Mouse (Mus musculus) brain, adult 2 months (tissue): ENCODE data around the gene Mkrn1.
"Not testable (repeated sequence)": the region's sequence is repeated elsewhere in the genome, so short reads cannot be mapped to it uniquely, and the experiment has no call there.

Source experiments
- DNase-seq: peaks from one replicate; pipeline ENCODE4 v3.0.0; 2011; ENCODE audit warnings: low read depth, low spot score

Gene Mkrn1

DNA sequence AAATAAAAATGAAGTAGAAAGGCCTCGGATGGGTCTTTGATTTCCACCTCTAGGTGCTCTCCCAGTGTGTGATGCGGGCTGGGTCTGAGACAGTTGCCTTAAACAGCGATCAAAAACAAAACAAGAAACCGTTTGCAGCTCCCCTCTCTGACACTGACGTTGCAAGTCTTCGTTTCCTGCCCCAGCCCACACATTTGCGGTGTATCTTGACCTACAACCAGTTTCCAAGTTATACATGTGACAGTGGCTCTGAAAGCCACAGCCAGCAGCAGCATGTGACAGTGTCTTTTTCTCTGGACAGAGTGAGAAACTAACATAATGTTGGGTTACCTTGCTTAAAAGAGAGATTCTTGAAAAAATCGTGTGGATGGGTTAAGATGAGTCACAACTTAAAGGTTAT, 40.5 kb downstream of the Mkrn1 start:
- DNase-seq: no peak

DNA sequence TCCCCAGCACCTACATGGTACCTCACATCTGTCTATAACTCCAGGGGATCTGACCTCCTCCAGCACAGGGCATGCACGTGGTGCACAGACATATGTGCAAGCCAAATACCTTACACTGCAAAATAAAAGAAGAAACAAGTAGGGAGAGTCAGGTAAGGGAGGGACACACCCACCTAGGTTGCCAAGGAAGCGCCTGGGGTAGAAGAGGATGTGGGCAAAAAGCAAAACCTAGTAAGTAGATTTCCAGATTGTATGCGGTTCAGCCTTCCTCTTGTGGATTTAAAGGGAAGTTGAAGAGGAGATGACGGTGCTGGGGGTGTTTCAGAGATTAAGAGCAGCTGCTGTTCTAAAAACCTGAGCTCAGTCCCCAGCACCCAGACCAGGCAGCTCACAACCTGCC, 41.0 kb downstream of the Mkrn1 start:
- no peak for DNase-seq

DNA sequence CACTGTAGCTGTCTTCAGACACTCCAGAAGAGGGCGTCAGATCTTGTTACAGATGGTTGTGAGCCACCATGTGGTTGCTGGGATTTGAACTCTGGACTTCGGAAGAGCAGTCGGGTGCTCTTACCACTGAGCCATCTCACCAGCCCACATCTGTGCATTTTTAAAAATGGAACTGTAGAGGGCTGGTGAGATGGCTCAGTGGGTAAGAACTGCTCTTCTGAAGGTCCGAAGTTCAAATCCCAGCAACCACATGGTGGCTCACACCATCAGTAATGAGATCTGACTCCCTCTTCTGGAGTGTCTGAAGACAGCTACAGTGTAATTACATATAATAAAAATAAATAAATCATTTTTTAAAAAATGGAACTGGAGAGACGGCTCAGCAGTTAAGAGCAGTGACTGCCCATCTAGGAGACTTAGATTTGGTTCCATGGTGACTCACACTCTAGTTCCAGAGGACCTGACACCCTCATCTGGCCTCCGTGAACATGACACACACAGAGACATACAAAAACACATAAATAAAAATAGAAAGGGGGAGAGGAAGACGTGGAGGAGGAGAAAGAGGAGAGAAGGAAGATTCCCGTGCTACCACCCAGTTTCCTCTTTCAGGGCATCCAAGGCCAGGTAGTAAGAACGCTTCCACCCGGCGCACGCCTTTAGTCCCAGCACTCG, 42.0 kb downstream of the Mkrn1 start:
- not testable (repeated sequence) for DNase-seq

DNA sequence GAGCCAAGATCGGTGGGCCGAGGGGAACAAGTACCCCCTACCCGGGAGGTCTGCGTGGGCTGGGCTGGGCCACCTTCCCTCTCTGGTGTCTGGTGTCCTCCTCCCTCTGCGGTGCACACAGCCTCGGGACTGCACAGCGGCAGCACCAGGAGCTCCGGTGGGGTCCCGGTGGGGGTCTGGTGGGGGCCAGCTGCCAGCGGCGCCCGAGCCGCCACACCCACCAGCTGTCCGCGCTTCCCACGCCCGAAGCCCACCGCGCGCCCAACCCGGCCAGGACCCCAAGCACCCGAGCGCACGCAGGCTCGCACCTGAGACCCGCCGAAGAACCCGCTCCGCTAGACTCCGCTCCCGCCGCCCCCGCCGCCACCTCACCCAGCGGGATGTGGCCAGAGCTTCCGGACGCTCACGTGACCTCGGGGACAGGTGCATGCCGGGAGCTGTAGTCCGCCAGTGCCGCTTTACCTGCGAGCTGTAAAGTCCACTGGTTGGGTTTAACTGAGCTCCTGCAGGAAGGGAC, 42.9 kb downstream of the Mkrn1 start, which contains the start of gene Slc37a3:
Slc37a3 (minus strand) TSS at position 365 of the 517 bp plus-strand sequence.
- DNase-seq: peak; percentile 95

DNA sequence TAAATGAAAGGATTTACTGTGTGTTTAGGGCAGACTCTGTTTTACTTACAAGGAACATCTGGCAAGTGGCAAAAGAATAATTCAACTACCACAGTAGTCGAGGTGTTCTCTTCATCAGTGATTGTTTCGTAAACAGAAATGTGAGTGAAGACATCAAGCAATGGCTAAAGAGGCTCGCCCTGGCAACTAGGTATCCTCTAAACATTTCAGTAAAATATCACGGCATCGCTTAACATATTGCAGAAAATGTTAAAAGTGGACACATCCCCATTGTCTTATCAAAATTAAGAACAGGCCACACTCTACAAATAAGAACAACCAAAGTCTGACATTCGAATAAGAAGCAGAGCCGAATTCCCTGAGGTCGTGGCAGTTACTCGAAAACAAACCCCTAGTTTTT, 43.5 kb downstream of the Mkrn1 start:
- DNase-seq: no peak

DNA sequence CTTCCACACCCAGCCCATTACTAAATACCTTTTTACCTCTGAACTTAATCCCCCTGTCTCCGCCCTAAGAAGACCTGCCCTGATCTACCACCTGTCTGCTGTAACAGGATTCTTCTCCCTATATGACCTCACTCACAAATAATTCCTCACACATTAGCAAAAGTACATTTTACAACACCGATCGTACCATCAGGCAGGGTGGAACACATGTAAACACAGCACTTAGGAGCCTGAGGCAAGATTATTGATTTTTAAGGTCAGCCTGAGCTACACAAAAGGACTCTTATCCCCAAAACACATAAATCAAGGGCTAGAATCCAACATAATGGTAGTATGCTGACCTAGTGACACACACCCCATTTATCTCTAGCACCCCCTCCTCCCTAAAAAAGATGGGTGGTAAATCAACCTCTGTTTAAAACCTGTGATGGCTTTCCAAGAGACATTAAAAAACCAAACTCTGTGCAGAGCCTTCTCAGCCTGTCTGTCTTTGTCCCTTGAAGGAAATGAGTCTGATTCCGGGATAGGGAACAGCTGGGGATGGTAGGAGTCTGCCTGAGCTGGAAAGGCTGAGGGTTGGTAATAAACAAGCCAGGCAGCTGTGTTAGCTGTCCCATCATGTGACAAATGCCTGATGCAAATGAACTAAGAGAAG, 46.8 kb downstream of the Mkrn1 start:
- DNase-seq: no peak

DNA sequence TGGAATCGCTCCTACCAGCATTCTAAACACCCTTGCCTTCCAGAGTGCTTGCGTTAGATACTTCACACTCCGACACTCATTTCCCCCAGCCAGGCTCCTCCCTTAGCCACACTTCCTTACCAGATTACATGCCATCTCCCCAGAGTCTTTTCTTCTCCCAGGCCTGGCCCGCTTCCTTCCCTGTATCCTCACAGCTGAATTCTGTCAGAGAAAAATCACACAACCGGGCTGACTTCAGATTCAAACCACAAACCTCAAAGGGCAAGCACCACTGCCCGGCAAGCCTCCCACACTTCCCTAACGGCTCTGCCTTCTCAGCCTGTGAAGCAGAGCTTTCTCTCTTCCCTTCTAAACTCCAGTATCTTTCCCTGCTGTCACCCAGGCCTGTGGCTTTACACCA, 47.5 kb downstream of the Mkrn1 start:
- DNase-seq: no peak

DNA sequence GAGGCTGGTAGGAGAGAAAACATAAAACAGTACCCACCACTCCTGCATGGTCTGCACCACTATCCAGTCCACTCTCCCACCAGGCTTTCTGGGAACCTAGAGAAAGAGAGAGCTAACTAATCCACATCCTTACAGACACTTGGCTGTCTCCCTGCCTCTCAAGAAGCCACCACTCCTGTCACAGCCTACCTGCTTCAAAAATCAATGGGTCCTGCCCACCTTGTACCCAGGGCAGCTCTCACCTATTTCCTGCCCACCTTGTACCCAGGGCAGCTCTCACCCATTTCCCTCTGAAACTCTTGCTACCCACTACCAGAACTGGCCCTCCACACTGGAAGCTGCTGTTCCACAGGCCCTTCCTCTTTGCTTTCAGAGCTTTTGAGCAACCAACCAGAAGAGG, 48.2 kb downstream of the Mkrn1 start:
- DNase-seq: no peak

DNA sequence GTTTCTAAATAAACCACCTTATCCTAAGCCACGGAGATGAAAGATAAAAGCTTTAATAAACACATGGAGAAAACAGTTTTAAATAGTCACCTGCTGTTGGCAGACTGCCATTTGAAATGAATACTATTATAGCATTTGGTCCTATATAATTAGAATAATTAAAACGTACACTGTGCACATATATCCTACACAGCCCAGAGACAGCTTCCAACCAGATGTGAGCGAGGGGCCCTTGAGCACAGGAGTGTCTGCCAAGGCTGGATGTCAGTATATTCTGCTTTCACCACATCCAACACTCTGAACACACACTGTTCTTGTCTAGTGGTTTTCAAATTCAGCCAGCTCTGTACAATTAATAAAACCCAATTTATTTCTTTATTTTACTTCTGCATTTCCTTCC, 50.6 kb downstream of the Mkrn1 start:
- DNase-seq: no peak

DNA sequence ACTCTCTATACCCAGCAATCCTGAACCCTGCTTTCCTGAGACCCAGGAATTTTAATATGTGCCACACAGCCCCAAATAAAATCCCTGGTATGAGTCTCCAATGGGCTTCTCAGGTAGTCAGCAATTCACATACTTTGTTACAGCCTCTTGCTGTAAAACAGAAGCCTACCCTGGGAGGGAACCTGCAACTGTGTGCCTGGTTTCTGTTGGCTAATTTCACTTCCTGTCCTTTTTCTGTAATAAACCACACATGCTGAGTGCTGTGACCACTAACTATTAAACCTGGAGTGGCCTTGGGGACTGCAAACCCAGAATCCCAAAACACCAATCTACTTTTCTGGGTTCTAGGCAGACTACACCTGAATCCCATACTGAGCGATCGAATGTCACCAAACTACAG, 57.6 kb downstream of the Mkrn1 start:
- DNase-seq: no peak

DNA sequence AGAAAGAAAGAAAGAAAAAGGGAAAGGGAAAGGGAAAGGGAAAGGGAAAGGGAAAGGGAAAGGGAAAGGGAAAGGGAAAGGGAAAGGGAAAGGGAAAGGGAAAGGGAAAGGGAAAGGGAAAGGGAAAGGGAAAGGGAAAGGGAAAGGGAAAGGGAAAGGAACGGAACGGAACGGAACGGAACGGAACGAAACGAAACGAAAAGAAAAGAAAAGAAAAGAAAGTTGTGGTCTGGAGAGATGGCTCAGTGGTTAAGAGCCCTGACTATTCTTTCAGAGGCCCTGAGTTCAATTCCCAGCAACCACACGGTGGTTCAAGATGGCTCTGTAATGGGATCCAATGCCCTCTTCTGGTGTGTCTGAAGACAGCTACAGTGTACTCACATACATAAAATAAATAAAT, 61.1 kb downstream of the Mkrn1 start:
- not testable (repeated sequence) for DNase-seq

DNA sequence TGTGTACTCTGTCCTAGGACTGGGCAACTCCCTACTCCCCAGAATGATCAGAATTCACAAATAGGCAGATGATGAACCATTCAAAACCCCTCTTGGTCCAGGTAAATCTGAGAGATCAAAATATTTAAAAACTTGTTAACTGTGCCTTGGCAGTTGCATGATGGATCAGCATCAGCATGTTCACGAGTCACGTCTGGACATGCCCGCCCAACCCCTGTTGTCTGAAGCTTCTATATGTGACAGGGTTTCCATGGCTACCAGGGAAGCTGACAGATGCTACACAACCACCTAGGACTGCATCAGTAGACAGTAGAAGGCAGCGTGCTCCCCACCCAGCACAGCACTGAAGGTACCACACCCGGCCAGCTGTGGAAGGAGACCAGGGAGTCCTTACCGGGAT, 71.3 kb downstream of the Mkrn1 start:
- no peak for DNase-seq

DNA sequence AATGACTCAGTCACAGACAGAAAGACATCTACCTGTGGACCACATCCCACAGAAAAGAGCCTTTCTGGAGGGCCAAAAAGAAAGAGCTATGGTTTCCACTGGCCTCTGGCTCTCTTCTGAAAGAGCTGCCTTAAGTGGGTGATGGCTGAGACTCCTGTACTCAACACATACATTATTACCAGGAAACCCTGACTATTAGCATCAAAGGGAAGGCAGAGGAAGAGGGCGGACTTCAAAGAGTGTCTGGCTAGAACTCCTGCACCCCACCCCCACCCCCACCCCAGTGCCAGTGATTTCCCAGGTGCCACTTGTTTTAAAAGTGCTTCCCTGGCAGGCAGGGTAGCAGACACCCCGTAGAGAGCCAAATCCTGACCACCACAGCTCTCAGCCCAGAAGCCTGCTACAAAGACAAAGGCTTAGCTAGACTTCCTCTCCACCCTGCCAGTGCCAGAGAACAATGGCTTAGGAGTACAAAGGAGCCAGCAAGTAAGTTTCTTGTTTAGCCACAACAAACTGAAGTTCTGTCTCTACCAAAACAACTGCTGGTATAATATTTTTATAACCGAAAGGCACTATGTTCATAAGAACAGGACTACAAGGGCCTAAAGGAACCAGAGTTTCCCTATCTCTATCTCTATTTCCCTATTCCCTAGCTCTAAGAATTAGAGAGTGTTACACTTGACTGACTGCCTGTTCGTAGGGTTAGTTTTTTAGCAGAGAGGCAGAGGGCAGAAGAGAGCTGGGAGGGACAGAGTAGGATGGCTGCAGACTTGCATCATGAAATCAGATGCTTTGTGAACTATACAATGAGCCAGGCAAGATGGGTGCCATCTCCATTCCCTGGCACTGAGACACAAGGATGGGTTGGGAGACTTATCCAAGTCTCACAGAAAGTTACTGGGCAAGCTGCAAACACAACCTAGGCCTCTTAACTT, 72.1 kb downstream of the Mkrn1 start:
- DNase-seq: no peak
